Comparison of ENCODE assay signal across 30 mouse cellular contexts in the genomic region with DNA sequence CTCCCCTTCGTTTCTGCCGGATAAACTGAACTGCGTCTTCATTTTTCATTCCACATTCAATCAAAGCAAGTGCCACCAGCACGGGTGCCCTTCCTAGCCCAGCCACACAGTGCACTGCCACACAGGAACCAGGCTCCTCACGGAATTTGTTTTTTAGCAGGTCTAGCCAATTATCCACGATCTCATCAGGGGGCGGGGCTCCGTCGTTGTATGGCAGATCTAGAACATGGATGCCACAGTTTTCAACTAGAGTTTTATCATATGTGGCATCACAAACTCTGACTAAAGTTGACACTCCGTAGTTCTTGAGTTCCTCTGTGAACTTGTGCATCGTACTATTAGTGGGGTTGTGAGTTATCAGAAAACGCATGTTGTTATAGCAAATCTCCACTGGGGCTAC.
"Had no signal": no experiment of that assay in that cellular context is flagged by ENCODE, and none has a peak within 500 bp of the region (broad histone marks: within the 10 kb centered on the region; RNA-seq: fewer than 3 reads in every experiment).

No protein-coding gene starts in this region.

- H3K27ac ChIP-seq: left cerebral cortex, adult 2 months; limb, embryonic 10.5 days; limb, embryonic 12.5 days; limb, embryonic 13.5 days; limb, embryonic 15.5 days; liver, embryonic 12.5 days; liver, embryonic 13.5 days; liver, embryonic 14.5 days; liver, embryonic 15.5 days; lung, embryonic 15.5 days; macrophage; midbrain, embryonic 10.5 days; midbrain, embryonic 12.5 days; midbrain, embryonic 13.5 days; midbrain, embryonic 15.5 days had no signal

- H3K4me3 ChIP-seq: left cerebral cortex, adult 2 months; limb, embryonic 10.5 days; limb, embryonic 12.5 days; limb, embryonic 13.5 days; limb, embryonic 15.5 days; liver, embryonic 12.5 days; liver, embryonic 13.5 days; liver, embryonic 15.5 days; lung, embryonic 15.5 days; megakaryocyte, embryonic 14.5 days; midbrain, embryonic 10.5 days; midbrain, embryonic 12.5 days; midbrain, embryonic 13.5 days; midbrain, embryonic 15.5 days; myocyte had no signal

- H3K4me2 ChIP-seq: limb, embryonic 12.5 days; limb, embryonic 13.5 days; limb, embryonic 15.5 days; liver, embryonic 11.5 days; liver, embryonic 12.5 days; liver, embryonic 13.5 days; liver, embryonic 15.5 days; lung, embryonic 14.5 days; lung, embryonic 15.5 days; midbrain, embryonic 12.5 days; midbrain, embryonic 13.5 days; midbrain, embryonic 15.5 days had no signal

- H3K9ac ChIP-seq: limb, embryonic 12.5 days; limb, embryonic 13.5 days; limb, embryonic 15.5 days; liver, embryonic 12.5 days; liver, embryonic 13.5 days; liver, embryonic 14.5 days; liver, embryonic 15.5 days; liver, postnatal 0 days; lung, embryonic 14.5 days; lung, embryonic 15.5 days; midbrain, embryonic 12.5 days; midbrain, embryonic 13.5 days; midbrain, embryonic 15.5 days had no signal

- H3K4me1 ChIP-seq: limb, embryonic 10.5 days; limb, embryonic 12.5 days; limb, embryonic 13.5 days; limb, embryonic 15.5 days; liver, embryonic 12.5 days; liver, embryonic 13.5 days; liver, embryonic 15.5 days; lung, embryonic 15.5 days; megakaryocyte, embryonic 14.5 days; midbrain, embryonic 10.5 days; midbrain, embryonic 12.5 days; midbrain, embryonic 13.5 days; midbrain, embryonic 15.5 days had no signal

- H3K36me3 ChIP-seq: limb, embryonic 10.5 days; limb, embryonic 12.5 days; limb, embryonic 13.5 days; limb, embryonic 15.5 days; liver, embryonic 12.5 days; liver, embryonic 13.5 days; liver, embryonic 15.5 days; lung, embryonic 15.5 days; midbrain, embryonic 10.5 days; midbrain, embryonic 12.5 days; midbrain, embryonic 13.5 days; midbrain, embryonic 15.5 days had no signal

- H3K27me3 ChIP-seq: limb, embryonic 12.5 days; limb, embryonic 13.5 days; limb, embryonic 15.5 days; liver, embryonic 12.5 days; liver, embryonic 13.5 days; liver, embryonic 15.5 days; lung, embryonic 15.5 days; megakaryocyte, embryonic 14.5 days; midbrain, embryonic 12.5 days; midbrain, embryonic 13.5 days; midbrain, embryonic 15.5 days had no signal

- ATAC-seq: liver, embryonic 12.5 days; liver, postnatal 0 days; lung, postnatal 0 days; midbrain, embryonic 13.5 days; midbrain, embryonic 15.5 days; midbrain, embryonic 16.5 days had no signal

- H3K9me3 ChIP-seq: limb, embryonic 10.5 days; limb, embryonic 12.5 days; limb, embryonic 13.5 days; limb, embryonic 15.5 days; liver, embryonic 12.5 days; liver, embryonic 13.5 days; liver, embryonic 15.5 days; lung, embryonic 15.5 days; midbrain, embryonic 10.5 days; midbrain, embryonic 12.5 days; midbrain, embryonic 13.5 days; midbrain, embryonic 15.5 days had no signal

- DNase-seq: left cerebral cortex, postnatal 4 days; liver; liver, embryonic 13.5 days; liver, postnatal 0 days; lung, adult 18-20 months; lung, adult 2 months; lung, embryonic 14.5 days; lung, postnatal 10 days; lung, postnatal 14 days; lung, postnatal 36 days; lung, postnatal 4 days had no signal
